Comparison of ENCODE assay signal across 11 mouse cellular contexts in the genomic region with DNA sequence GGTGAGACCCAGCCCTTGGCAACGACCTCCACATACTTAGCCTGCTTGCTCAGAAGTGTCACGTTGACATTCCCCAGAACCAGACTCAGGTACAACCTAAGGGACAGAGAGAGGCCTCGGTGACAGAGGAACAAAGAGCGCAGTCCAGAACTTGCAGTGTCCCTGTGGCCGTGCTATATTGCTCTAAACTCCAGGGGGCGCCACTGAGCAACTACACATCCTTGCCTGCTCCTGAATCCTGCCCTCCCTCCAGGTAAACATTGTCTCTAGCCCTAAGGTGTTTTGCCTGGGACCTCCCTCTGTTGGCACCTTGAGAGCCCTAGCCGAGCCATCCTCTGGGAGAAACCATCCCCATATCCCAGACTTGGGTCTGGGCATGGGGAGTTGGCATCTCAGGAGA. TPM values are rescaled to one million over a fixed set of nuclear protein-coding genes. Genes with fewer than 3 reads are reported as not detected.
DNase-seq lines count a peak whose midpoint lies in the region; ATAC-seq and TF ChIP-seq lines count a peak whose summit lies in the region.
"Had no signal": no experiment of that assay in that cellular context is flagged by ENCODE, and none has a peak within 500 bp of the region (broad histone marks: within the 10 kb centered on the region; RNA-seq: fewer than 3 reads in every experiment).

No protein-coding gene starts in this region.

- DNase-seq in forebrain, postnatal 0 days = no peak
- no peak for DNase-seq in forebrain, embryonic 14.5 days (ENCODE audit: low spot score)
- no peak for DNase-seq in lung, embryonic 14.5 days
- DNase-seq in lung, postnatal 25 days (ENCODE audit: low spot score) = no peak
- DNase-seq in hindbrain, embryonic 10.5 days (ENCODE audit: low spot score) = no peak
- DNase-seq: adrenal gland, postnatal 10 days; kidney, adult 11 months had no signal

- H3K4me2 ChIP-seq in forebrain, postnatal 0 days (ENCODE audit: low read depth) = no peak overlapping the region
- H3K4me2 ChIP-seq in forebrain, embryonic 14.5 days (ENCODE audit: low read length) = no peak overlapping the region
- H3K4me2 ChIP-seq in lung, embryonic 14.5 days = no peak overlapping the region

- TF ChIP-seq POLR2A in bone marrow macrophage, adult 2 months (IDR thresholded peaks at IDR 0.05; ENCODE audit: borderline replicate concordance, low read depth, low read length) = no peak
- no peak for TF ChIP-seq POLR2A in small intestine, adult 2 months (IDR thresholded peaks at IDR 0.05; ENCODE audit: low read depth, low read length)

- no peak overlapping the region for H3K27ac ChIP-seq in forebrain, postnatal 0 days (ENCODE audit: low read depth, low read length)
- H3K27ac ChIP-seq in forebrain, embryonic 14.5 days (ENCODE audit: low read depth, low read length) = no peak overlapping the region
- H3K27ac ChIP-seq in lung, embryonic 14.5 days (ENCODE audit: low read depth) = no peak overlapping the region
- H3K27ac ChIP-seq in bone marrow macrophage, adult 2 months (ENCODE audit: insufficient read depth, low read depth, low read length) = no peak overlapping the region
- H3K27ac ChIP-seq in small intestine, adult 2 months (ENCODE audit: insufficient read depth, low read depth, low read length) = no peak overlapping the region
- H3K27ac ChIP-seq in hindbrain, embryonic 10.5 days = no peak overlapping the region

- H3K27me3 ChIP-seq in forebrain, postnatal 0 days (ENCODE audit: insufficient read depth, low read length) = no peaks in the 10 kb centered on the region
- no peaks in the 10 kb centered on the region for H3K27me3 ChIP-seq in forebrain, embryonic 14.5 days (replicated peaks; ENCODE audit: control insufficient read depth, insufficient read depth, low read length)
- H3K27me3 ChIP-seq in lung, embryonic 14.5 days (ENCODE audit: insufficient read depth, low read length) = no peaks in the 10 kb centered on the region
- H3K27me3 ChIP-seq in small intestine, adult 2 months (ENCODE audit: control insufficient read depth, insufficient read depth, low read length) = no peaks in the 10 kb centered on the region
- H3K27me3 ChIP-seq in hindbrain, embryonic 10.5 days (ENCODE audit: insufficient read depth, poor library complexity, severe bottlenecking) = no peaks in the 10 kb centered on the region

- H3K4me1 ChIP-seq in forebrain, postnatal 0 days (ENCODE audit: insufficient read depth) = no peaks in the 10 kb centered on the region
- no peaks in the 10 kb centered on the region for H3K4me1 ChIP-seq in forebrain, embryonic 14.5 days (ENCODE audit: control insufficient read depth, insufficient read depth, low read length)
- H3K4me1 ChIP-seq in lung, embryonic 14.5 days (ENCODE audit: insufficient read depth) = no peaks in the 10 kb centered on the region
- H3K4me1 ChIP-seq in bone marrow macrophage, adult 2 months (ENCODE audit: control insufficient read depth, insufficient read depth, low read length) = peaks cover 9% of the 10 kb centered on the region
- H3K4me1 ChIP-seq in small intestine, adult 2 months (ENCODE audit: control insufficient read depth, insufficient read depth, insufficient read length, low read length) = peaks cover 1% of the 10 kb centered on the region; the same call in 1 of the 2 replicates
- H3K4me1 ChIP-seq in hindbrain, embryonic 10.5 days (replicated peaks) = peaks cover 5% of the 10 kb centered on the region; the same call in 1 of the 2 replicates

- no peak for ATAC-seq in forebrain, postnatal 0 days
- ATAC-seq in forebrain, embryonic 14.5 days = no peak
- no peak for ATAC-seq in lung, embryonic 14.5 days (ENCODE audit: insufficient read depth)
- no peak for ATAC-seq in cerebellum, adult (ENCODE audit: insufficient number of reproducible peaks, low FRiP score, low TSS enrichment)

- H3K36me3 ChIP-seq in forebrain, postnatal 0 days (ENCODE audit: insufficient read depth) = peaks cover 76% of the 10 kb centered on the region
- peaks cover 74% of the 10 kb centered on the region for H3K36me3 ChIP-seq in forebrain, embryonic 14.5 days (ENCODE audit: control insufficient read depth, insufficient read depth, low read length)
- H3K36me3 ChIP-seq in lung, embryonic 14.5 days (ENCODE audit: insufficient read depth) = peaks cover 66% of the 10 kb centered on the region
- peaks cover 84% of the 10 kb centered on the region for H3K36me3 ChIP-seq in small intestine, adult 2 months (ENCODE audit: control insufficient read depth, insufficient read depth, low read length)
- peaks cover 83% of the 10 kb centered on the region for H3K36me3 ChIP-seq in hindbrain, embryonic 10.5 days

- H3K9ac ChIP-seq in forebrain, postnatal 0 days = no peak overlapping the region
- H3K9ac ChIP-seq in forebrain, embryonic 14.5 days (ENCODE audit: low read length) = no peak overlapping the region
- H3K9ac ChIP-seq in lung, embryonic 14.5 days = no peak overlapping the region

- WGBS in forebrain, postnatal 0 days = 79% methylated on average over 7 of the region's 7 CpGs
- 79% methylated on average over 7 of the region's 7 CpGs for WGBS in forebrain, embryonic 14.5 days
- WGBS in lung, embryonic 14.5 days = 79% methylated on average over 7 of the region's 7 CpGs
- WGBS in small intestine, adult 2 months = 79% methylated on average over 7 of the region's 7 CpGs
- WGBS in hindbrain, embryonic 10.5 days = 81% methylated on average over 7 of the region's 7 CpGs

- H3K4me3 ChIP-seq in forebrain, postnatal 0 days (ENCODE audit: low read depth, low read length) = no peak overlapping the region
- H3K4me3 ChIP-seq in forebrain, embryonic 14.5 days (ENCODE audit: low read depth, low read length) = no peak overlapping the region
- no peak overlapping the region for H3K4me3 ChIP-seq in lung, embryonic 14.5 days (ENCODE audit: low read depth, low read length)
- H3K4me3 ChIP-seq in bone marrow macrophage, adult 2 months (ENCODE audit: insufficient read depth, low read length) = no peak overlapping the region
- no peak overlapping the region for H3K4me3 ChIP-seq in small intestine, adult 2 months (ENCODE audit: low read depth, low read length)
- H3K4me3 ChIP-seq in hindbrain, embryonic 10.5 days = no peak overlapping the region

- peak; percentile 55 for TF ChIP-seq CTCF in forebrain, postnatal 0 days (IDR thresholded peaks at IDR 0.05; ENCODE audit: low read depth)
- TF ChIP-seq CTCF in lung, embryonic 14.5 days (IDR thresholded peaks at IDR 0.05; ENCODE audit: low read depth) = peak; percentile 62
- peak; percentile 56 for TF ChIP-seq CTCF in bone marrow macrophage, adult 2 months (IDR thresholded peaks at IDR 0.05; ENCODE audit: low read depth, low read length)
- TF ChIP-seq CTCF in small intestine, adult 2 months (IDR thresholded peaks at IDR 0.05; ENCODE audit: extremely low read depth, insufficient read length, insufficient replicate concordance, low read depth, low read length) = peak; percentile 79; the same call in 1 of the 2 replicates

- H3K9me3 ChIP-seq in forebrain, postnatal 0 days (ENCODE audit: low read length) = no peaks in the 10 kb centered on the region
- no peaks in the 10 kb centered on the region for H3K9me3 ChIP-seq in forebrain, embryonic 14.5 days (replicated peaks; ENCODE audit: control insufficient read depth, low read length)
- no peaks in the 10 kb centered on the region for H3K9me3 ChIP-seq in lung, embryonic 14.5 days (ENCODE audit: low read depth, low read length)
- no peaks in the 10 kb centered on the region for H3K9me3 ChIP-seq in hindbrain, embryonic 10.5 days

RNA-seq across cellular contexts. Expression of a gene that starts 7.1 kb away (rescaled TPM):
- total RNA-seq in forebrain, postnatal 0 days (2014; rRNA removed) = 42.7 and 49.1 TPM in 2 replicates
- polyA plus RNA-seq in forebrain, postnatal 0 days (2015; fragmentation: Nextera tagmentation; extraction: Ambion mirVana) = 111 and 126 TPM in 2 replicates
- polyA plus RNA-seq in forebrain, embryonic 14.5 days (2014; fragmentation: Nextera tagmentation; extraction: Ambion mirVana) = 80.1 and 83.8 TPM in 2 replicates
- polyA plus RNA-seq in lung, embryonic 14.5 days (2014; fragmentation: Nextera tagmentation; extraction: Ambion mirVana) = 38.6 and 43.5 TPM in 2 replicates
- polyA plus RNA-seq in bone marrow macrophage, adult 2 months (2012; ENCODE audit: insufficient read depth, insufficient read length, missing spikeins) = 37.1 and 41.5 TPM in 2 replicates
- 111 and 261 TPM in 2 replicates for polyA plus RNA-seq in small intestine, adult 2 months (2012; rRNA removed)
- polyA plus RNA-seq in hindbrain, embryonic 10.5 days (2016; fragmentation: Nextera tagmentation; extraction: Ambion mirVana) = 67.0 and 74.3 TPM in 2 replicates

RNA-seq across cellular contexts. Expression of a gene that starts 41.0 kb away (rescaled TPM):
- total RNA-seq in forebrain, postnatal 0 days (2014; rRNA removed) = 0.29 and 0.54 TPM in 2 replicates
- 0.25 and 1.0 TPM in 2 replicates for polyA plus RNA-seq in forebrain, postnatal 0 days (2015; fragmentation: Nextera tagmentation; extraction: Ambion mirVana)
- polyA plus RNA-seq in forebrain, embryonic 14.5 days (2014; fragmentation: Nextera tagmentation; extraction: Ambion mirVana) = 0.52 TPM in 1 of 2 replicates, not detected in the other
- not detected in 2 replicates for polyA plus RNA-seq in lung, embryonic 14.5 days (2014; fragmentation: Nextera tagmentation; extraction: Ambion mirVana)
- 0.72 and 0.83 TPM in 2 replicates for polyA plus RNA-seq in bone marrow macrophage, adult 2 months (2012; ENCODE audit: insufficient read depth, insufficient read length, missing spikeins)
- polyA plus RNA-seq in small intestine, adult 2 months (2012; rRNA removed) = 0.15 and 0.19 TPM in 2 replicates
- 0.24 and 0.43 TPM in 2 replicates for polyA plus RNA-seq in hindbrain, embryonic 10.5 days (2016; fragmentation: Nextera tagmentation; extraction: Ambion mirVana)
- total RNA-seq: left cerebral cortex, postnatal 36 days had no signal

RNA-seq across cellular contexts. Expression of a gene that starts 41.1 kb away (rescaled TPM):
- 115 and 132 TPM in 2 replicates for total RNA-seq in forebrain, postnatal 0 days (2014; rRNA removed)
- polyA plus RNA-seq in forebrain, postnatal 0 days (2015; fragmentation: Nextera tagmentation; extraction: Ambion mirVana) = 663 and 665 TPM in 2 replicates
- 590 and 591 TPM in 2 replicates for polyA plus RNA-seq in forebrain, embryonic 14.5 days (2014; fragmentation: Nextera tagmentation; extraction: Ambion mirVana)
- 464 and 470 TPM in 2 replicates for polyA plus RNA-seq in lung, embryonic 14.5 days (2014; fragmentation: Nextera tagmentation; extraction: Ambion mirVana)
- polyA plus RNA-seq in bone marrow macrophage, adult 2 months (2012; ENCODE audit: insufficient read depth, insufficient read length, missing spikeins) = 92.1 and 126 TPM in 2 replicates
- 1,632 and 2,398 TPM in 2 replicates for polyA plus RNA-seq in small intestine, adult 2 months (2012; rRNA removed)
- polyA plus RNA-seq in hindbrain, embryonic 10.5 days (2016; fragmentation: Nextera tagmentation; extraction: Ambion mirVana) = 609 and 683 TPM in 2 replicates
